Mouse (Mus musculus): ENCODE measurements around the gene Triap1.
A peak's percentile ranks its signal among the peaks of the same experiment; 100 is the strongest.
"Not testable (repeated sequence)": the region's sequence is repeated elsewhere in the genome, so short reads cannot be mapped to it uniquely, and the experiment has no call there.

Triap1 gene

GRCm38 (mm10) chr5:115333626-115334025, 7.4 kb upstream of the Triap1 start:
- no peak for DNase-seq

DNA sequence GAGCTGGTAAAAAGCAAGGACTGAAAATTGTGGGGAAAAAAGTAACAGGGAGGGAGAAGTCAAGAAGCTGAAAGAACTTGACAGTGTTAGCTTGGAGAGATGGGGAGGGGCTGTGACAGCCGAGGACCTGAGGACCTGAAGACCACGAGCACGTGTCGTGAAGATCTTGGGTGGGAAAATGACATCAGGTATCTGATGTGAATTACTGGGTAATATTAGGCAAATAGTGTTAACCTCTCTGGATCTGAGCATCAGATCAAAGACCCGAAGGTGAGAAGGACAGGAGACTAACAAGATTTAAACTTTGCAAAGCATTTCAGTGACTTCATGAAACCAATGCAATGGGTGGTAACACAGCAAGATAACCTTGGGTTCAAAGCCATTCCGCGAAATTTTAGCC, 1.0 kb upstream of the Triap1 start:
- DNase-seq: no peak

GRCm38 (mm10) chr5:115341314-115342165, 515 bp downstream of the Triap1 start:
- no peak for DNase-seq

GRCm38 (mm10) chr5:115347564-115347963, 6.5 kb downstream of the Triap1 start:
- DNase-seq: peak; percentile 89 to 93

GRCm38 (mm10) chr5:115348546-115349224, 7.7 kb downstream of the Triap1 start, which contains the start of gene Cox6a1:
Cox6a1 (minus strand) TSS chr5:115348981.
- DNase-seq: peak; percentile 99

DNA sequence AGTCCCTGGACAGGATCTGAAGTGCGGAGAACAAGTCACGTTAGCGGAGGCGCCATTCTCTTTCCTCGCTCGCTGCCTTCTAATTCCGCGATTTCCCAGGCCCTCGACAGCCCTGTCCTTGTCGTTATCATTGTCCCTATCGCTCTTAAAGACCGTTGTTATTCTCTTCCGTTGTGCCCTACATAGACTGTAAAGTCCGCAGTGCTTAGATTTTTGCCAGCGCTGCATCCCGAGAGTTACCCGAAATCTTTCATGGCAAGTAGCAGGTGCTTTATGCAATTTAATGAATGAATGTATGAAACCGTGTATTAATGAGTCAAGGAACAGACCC, 8.2 kb downstream of the Triap1 start:
- DNase-seq: no peak

GRCm38 (mm10) chr5:115351348-115351747, 10.3 kb downstream of the Triap1 start:
- DNase-seq: no peak

GRCm38 (mm10) chr5:115355070-115355469, 14.0 kb downstream of the Triap1 start:
- no peak for DNase-seq

DNA sequence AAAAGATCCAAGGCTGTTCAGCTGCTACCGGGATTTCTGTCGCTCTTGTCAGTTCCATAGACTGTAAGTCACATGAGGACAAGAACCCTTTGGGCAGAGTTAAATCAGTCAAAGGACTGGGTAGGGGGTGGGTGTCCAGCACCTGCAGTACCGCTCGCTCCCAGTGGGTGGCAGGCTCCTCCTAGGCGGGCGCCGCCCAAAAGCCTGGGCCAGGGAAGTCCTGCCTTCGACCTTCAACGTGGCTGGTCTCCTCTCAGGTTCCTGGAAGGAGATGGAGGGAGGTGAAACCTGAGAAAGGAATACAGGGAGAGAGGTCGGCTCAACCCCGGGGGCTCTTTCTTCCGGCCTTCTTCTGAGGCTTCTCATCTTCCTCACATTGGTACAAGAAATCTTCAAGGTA, 17.8 kb downstream of the Triap1 start:
- DNase-seq: peak; percentile 81 to 93

DNA sequence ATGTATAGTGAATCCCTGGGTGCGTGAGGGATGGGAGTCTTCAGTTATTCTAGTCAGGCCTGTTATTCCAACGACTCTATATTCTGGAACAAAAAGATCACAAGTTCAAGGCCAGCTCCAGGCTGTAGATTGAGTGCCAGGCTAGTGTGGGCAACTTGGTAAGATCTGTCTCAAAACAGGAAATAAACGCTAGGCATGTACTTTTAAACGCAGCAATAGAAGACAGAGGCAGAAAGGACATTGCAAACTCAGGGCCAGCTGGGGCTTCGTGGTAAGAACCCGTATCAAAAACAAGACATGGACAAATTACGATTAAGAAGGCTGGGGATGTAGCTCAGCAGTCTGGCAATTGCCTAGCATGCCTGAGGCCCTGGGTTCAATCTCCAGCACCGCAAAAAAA, 18.4 kb downstream of the Triap1 start:
- no peak for DNase-seq

GRCm38 (mm10) chr5:115359851-115360372, 18.9 kb downstream of the Triap1 start:
- no peak for DNase-seq

DNA sequence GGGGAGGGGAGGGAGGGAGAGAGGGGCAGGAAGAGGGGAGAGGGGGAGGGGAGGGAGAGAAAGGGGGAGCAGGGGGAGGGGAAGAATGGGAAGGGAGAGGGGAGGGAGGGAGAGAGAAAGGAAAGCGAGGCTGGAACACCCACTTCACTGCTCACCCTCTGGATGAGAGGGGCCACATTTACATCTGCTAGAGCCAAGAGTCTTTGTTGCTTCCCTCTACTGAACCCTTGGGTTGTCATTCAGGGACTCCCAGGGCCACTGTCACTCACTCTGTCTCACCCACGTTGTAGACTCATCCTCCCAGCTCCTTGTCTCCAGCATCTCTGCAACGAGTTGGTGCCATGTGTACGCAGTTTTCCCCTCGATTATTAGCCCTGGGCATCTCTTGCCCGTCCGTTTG, 21.2 kb downstream of the Triap1 start:
- DNase-seq: no peak

DNA sequence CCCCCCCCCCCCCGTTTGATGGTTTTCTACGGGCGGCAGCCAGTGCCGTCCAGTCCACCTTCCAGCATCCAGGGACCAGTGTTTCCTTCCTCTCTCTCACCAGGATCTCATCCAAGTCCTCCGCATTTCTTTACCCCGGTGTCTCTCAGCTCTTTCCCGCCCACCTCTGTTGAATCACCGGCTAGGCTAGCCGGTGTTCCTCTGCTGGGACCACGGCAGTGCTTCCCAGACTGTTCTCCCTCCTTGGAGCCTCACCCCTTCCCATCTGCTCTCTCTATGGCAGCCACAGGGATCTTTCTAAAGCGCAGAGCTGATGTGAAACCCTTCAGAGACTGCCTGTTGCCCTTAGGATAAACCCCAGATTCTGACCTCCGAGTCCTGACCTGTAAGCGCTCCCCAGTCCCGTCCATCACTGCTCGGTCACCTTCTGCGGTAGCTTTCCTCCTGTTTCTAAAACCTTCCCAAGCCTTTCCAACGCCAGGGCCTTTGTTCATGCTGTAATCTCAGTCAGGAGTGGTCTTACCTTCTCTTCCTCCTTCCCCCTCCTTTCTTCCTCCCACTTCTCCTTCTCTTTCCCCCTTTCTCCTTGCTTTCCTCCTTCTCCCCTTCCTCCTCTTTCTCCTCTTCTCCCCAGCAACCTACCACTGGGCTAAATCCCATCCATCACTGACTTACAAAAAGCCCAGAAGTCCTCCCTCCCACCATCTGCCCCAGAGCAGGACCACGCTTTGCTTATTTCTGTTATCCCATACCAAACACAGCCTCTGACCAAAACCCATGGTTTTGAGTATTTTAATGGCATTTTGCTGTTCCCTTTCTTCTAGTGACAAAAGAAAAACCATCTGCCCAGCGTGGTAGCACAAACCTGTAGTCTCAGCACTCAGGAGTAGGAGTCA, 22.0 kb downstream of the Triap1 start:
- DNase-seq: no peak

GRCm38 (mm10) chr5:115364782-115365181, 23.8 kb downstream of the Triap1 start:
- DNase-seq: no peak

GRCm38 (mm10) chr5:115371736-115372135, 30.7 kb downstream of the Triap1 start:
- peak in 1 of 2 experiments; percentile 15 for DNase-seq

GRCm38 (mm10) chr5:115373441-115374203, 32.6 kb downstream of the Triap1 start:
- DNase-seq: no peak

GRCm38 (mm10) chr5:115374204-115374820, 33.3 kb downstream of the Triap1 start:
- no peak for DNase-seq

GRCm38 (mm10) chr5:115375436-115375835, 34.4 kb downstream of the Triap1 start:
- DNase-seq: no peak

- not testable (repeated sequence) for DNase-seq
These were observed 37.9 kb downstream of the Triap1 start for GRCm38 (mm10) chr5:115378882-115379281.

GRCm38 (mm10) chr5:115391935-115392334, 50.9 kb downstream of the Triap1 start:
- DNase-seq: no peak

GRCm38 (mm10) chr5:115392969-115393368, 51.9 kb downstream of the Triap1 start:
- no peak for DNase-seq
